Mouse (Mus musculus): ENCODE measurements around the gene Taf1c.

- TF ChIP-seq CTCF (IDR thresholded peaks at IDR 0.05; ENCODE audit: low read depth, low read length) (no peak), POLR2A (IDR thresholded peaks at IDR 0.05; ENCODE audit: borderline replicate concordance, low read depth, low read length) (no peak)
Observed at GRCm38 (mm10) chr8:119591456-119591855, 13.6 kb downstream of the Taf1c start.
